Mouse (Mus musculus) liver, embryonic 14.5 days (tissue): Measurements from ENCODE around the gene Rnf151. TPM values are rescaled to one million over a fixed set of nuclear protein-coding genes. Genes with fewer than 3 reads are reported as not detected.

Experiments used
- ATAC-seq: fragments of 200-750 bp; cut with Nextera tagmentation; 2 replicates; pipeline ENCODE4 v1.8.0; 2017; ENCODE audit warnings: moderate number of reproducible peaks, mild to moderate bottlenecking, moderate library complexity; ENCODE audit not compliant: insufficient read depth
- DNase-seq, 3 experiments: peaks; one replicate each; pipeline ENCODE4 v3.0.0-alpha.2; 2012 to 2013; ENCODE audit warnings: low read depth in 3 of 3, low spot score in 3 of 3
- H3K27ac ChIP-seq: fragments of 300-500 bp; sonication (generic); 2 replicates; pipeline ENCODE4 v1.5.1; 2014; ENCODE audit warnings: moderate library complexity, mild to moderate bottlenecking, control low read depth, inconsistent platforms
- H3K27me3 ChIP-seq: fragments of 300-500 bp; sonication (generic); 2 replicates; pipeline ENCODE4 v1.6.1; 2014; ENCODE audit warnings: mild to moderate bottlenecking, low read length, moderate library complexity; ENCODE audit not compliant: control insufficient read depth, insufficient read depth
- H3K36me3 ChIP-seq: fragments of 300-500 bp; sonication (generic); replicated peaks from 2 replicates; pipeline ENCODE4 v1.6.1; 2014; ENCODE audit warnings: low read depth; ENCODE audit not compliant: control insufficient read depth, insufficient read depth
- H3K4me1 ChIP-seq, 2 experiments: fragments of 200-500 bp in 1 of 2; fragments of 300-500 bp in 1 of 2; sonication (generic) in 1 of 2; replicated peaks; 2 replicates each; pipeline ENCODE4 v1.6.1; 2012 to 2014; ENCODE audit warnings: antibody characterized with exemption in 1 of 2, inconsistent platforms in 1 of 2, low read length in 1 of 2; ENCODE audit not compliant: control insufficient read depth in 2 of 2, insufficient read depth in 2 of 2
- H3K4me2 ChIP-seq: fragments of 300-500 bp; sonication (generic); 2 replicates; pipeline ENCODE4 v1.6.1; 2014; ENCODE audit warnings: low read depth, mild to moderate bottlenecking, control low read depth, moderate library complexity
- H3K4me3 ChIP-seq, 2 experiments: fragments of 200-500 bp in 1 of 2; fragments of 300-500 bp in 1 of 2; sonication (generic) in 1 of 2; 2 replicates each; pipeline ENCODE4 v1.5.1; 2012 to 2014; ENCODE audit warnings: low read depth in 2 of 2, low read length in 2 of 2, mild to moderate bottlenecking in 2 of 2, control low read depth in 1 of 2, inconsistent platforms in 1 of 2, moderate library complexity in 1 of 2; ENCODE audit not compliant: insufficient read depth in 1 of 2
- H3K9ac ChIP-seq: fragments of 300-500 bp; sonication (generic); replicated peaks from 2 replicates; pipeline ENCODE4 v1.6.1; 2014; ENCODE audit warnings: mild to moderate bottlenecking, control low read depth, moderate library complexity
- H3K9me3 ChIP-seq: fragments of 300-500 bp; sonication (generic); 2 replicates; pipeline ENCODE4 v1.6.1; 2016; ENCODE audit warnings: low read length, mixed read lengths; ENCODE audit not compliant: control insufficient read depth
- CTCF ChIP-seq: IDR thresholded peaks from 2 replicates; pipeline ENCODE4 v1.5.1; 2016; ENCODE audit warnings: antibody characterized with exemption, low read depth, control low read depth
- EP300 ChIP-seq: IDR thresholded peaks from 2 replicates; pipeline ENCODE4 v1.6.1; 2016; ENCODE audit warnings: antibody characterized with exemption, low read depth
- WGBS: fragments of 180-500 bp; shearing (Covaris S2); extraction: QIAGEN DNeasy Blood & Tissue Kit; methylation state at CpG from one replicate; pipeline ENCODE4 v1.1.7; 2014; ENCODE audit not compliant: insufficient replicate concordance; 5-methylcytosine and 5-hydroxymethylcytosine counted together
- polyA plus RNA-seq, 2 experiments: library from polyadenylated mRNA; depleted of rRNA in 1 of 2; stranded (reverse) in 1 of 2; unstranded in 1 of 2; fragments of >200 nt; fragmentation: Nextera tagmentation in 1 of 2; extraction: Ambion mirVana in 1 of 2; gene quantifications; 2 replicates each; pipeline versions ENCODE4 v1.2.1 to v1.2.3; 2012 to 2014

The Rnf151 gene
- polyA plus RNA-seq, 2 experiments, result 0.11 TPM; not detected in 1

GRCm38 (mm10) chr17:24695326-24696010 lies 22.4 kb downstream of the Rnf151 start:
- peak overlapping the region; percentile 80 for H3K4me2 ChIP-seq
- H3K9ac ChIP-seq, result peak overlapping the region; percentile 80
- ATAC-seq, result peak; percentile 19
- 6% methylated on average over 51 of the region's 51 CpGs for WGBS
- H3K27ac ChIP-seq, result peak overlapping the region; percentile 67
- TF ChIP-seq CTCF (no peak), EP300 (no peak)
- H3K27me3 ChIP-seq, result peaks cover 8% of the 10 kb centered on the region
- no peaks in the 10 kb centered on the region for H3K9me3 ChIP-seq
- peak overlapping the region; percentile 83 to 96 for H3K4me3 ChIP-seq
- no peak for DNase-seq
- H3K36me3 ChIP-seq, result peaks cover 3% of the 10 kb centered on the region
- peaks cover 6 to 8% of the 10 kb centered on the region in 2 experiments for H3K4me1 ChIP-seq

GRCm38 (mm10) chr17:24692385-24692784 lies 25.5 kb downstream of the Rnf151 start:
- no peak overlapping the region for H3K27ac ChIP-seq
- 50% methylated on average over 5 of the region's 5 CpGs for WGBS
- no peak overlapping the region for H3K4me2 ChIP-seq
- H3K9me3 ChIP-seq, result no peaks in the 10 kb centered on the region
- DNase-seq (no peak), ATAC-seq (no peak)
- no peak overlapping the region for H3K9ac ChIP-seq
- H3K27me3 ChIP-seq, result peaks cover 39% of the 10 kb centered on the region
- H3K4me3 ChIP-seq, result no peak overlapping the region
- H3K36me3 ChIP-seq, result peaks cover 3% of the 10 kb centered on the region
- H3K4me1 ChIP-seq, result peaks cover 6 to 14% of the 10 kb centered on the region in 2 experiments
- TF ChIP-seq EP300 (no peak), CTCF (no peak)

DNA sequence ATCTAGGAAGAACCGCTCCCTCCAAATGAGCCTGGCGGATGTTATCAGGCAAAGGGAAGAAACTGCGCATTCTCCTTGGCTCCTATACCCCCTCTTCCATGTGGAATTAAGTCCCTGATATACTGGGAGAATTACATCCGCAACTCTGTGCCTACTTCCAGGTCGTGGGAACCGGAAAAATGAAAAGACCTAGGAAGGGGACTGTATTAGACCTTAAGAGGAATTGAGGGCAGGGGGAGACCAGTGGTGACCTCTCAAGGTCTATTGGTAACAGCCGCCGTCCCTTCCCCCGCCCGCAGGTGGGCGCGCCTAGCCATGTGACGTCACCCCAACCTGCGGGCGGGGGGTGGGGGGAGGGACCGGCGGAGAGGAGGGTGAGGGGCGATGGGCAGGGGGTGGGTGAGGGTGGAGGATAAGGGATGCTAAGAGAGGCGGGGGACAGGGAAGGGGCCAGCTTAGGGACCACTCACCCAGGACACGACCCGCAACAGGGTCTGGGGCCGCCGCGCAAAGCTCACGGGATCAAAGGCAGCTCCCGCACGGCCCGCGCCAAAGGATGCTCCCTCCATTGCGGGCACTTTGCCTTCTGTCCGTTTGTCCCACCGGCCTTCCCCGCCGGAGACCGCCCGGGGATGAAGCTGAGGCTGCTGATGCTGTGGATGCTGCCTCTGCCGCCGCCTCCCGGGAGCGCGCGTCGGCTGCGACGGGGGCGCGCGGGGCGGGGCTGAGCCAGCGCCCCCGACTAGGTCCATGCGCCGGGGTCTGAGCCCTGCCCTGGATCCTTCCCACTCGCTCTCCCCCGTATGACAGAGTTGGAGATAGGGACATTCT lies 28.4 kb downstream of the Rnf151 start, which contains the start of gene Syngr3:
TSS of gene Syngr3 (minus strand) at position 705 of the 831 bp plus-strand sequence.
- H3K4me3 ChIP-seq, result peak within 1 kb of the TSS in 1 of 2 experiments; percentile 34; a peak in 2 of 4 replicates
- H3K36me3 ChIP-seq, result peaks cover 3% of the 10 kb centered on the region
- no peak within 1 kb of the TSS for H3K9ac ChIP-seq
- no peak for ATAC-seq
- no peak for DNase-seq
- whole genome bisulfite sequencing, result 2% methylated on average over 54 of the region's 55 CpGs
- H3K4me2 ChIP-seq, result peak within 1 kb of the TSS; percentile 38
- H3K27ac ChIP-seq, result no peak within 1 kb of the TSS
- no peak for TF ChIP-seq CTCF
- no peak for TF ChIP-seq EP300
- peaks cover 41% of the 10 kb centered on the region for H3K27me3 ChIP-seq
- peaks cover 3 to 10% of the 10 kb centered on the region in 2 experiments for H3K4me1 ChIP-seq
- H3K9me3 ChIP-seq, result no peaks in the 10 kb centered on the region

GRCm38 (mm10) chr17:24687599-24687998 lies 30.3 kb downstream of the Rnf151 start:
- DNase-seq, result no peak
- Histone ChIP-seq H3K9ac (no peak overlapping the region), H3K4me3 (peak overlapping the region; percentile 44 to 52), H3K4me1 (peaks cover 3 to 10% of the 10 kb centered on the region in 2 experiments), H3K4me2 (peak overlapping the region; percentile 61), H3K36me3 (no peaks in the 10 kb centered on the region; the same call in 1 of the 2 replicates), H3K27me3 (peaks cover 41% of the 10 kb centered on the region), H3K27ac (no peak overlapping the region), H3K9me3 (no peaks in the 10 kb centered on the region)
- no peak for ATAC-seq
- no peak for TF ChIP-seq EP300
- TF ChIP-seq CTCF, result no peak
- WGBS, result 19% methylated on average over 23 of the region's 23 CpGs

- DNase-seq (peak in 1 of 3 experiments; percentile 37), ATAC-seq (peak; percentile 67)
- Histone ChIP-seq H3K4me2 (peak overlapping the region; percentile 61), H3K9ac (no peak overlapping the region), H3K9me3 (no peaks in the 10 kb centered on the region), H3K4me3 (peak overlapping the region; percentile 44 to 52), H3K27ac (no peak overlapping the region), H3K27me3 (peaks cover 41% of the 10 kb centered on the region), H3K36me3 (no peaks in the 10 kb centered on the region), H3K4me1 (peaks cover 3 to 10% of the 10 kb centered on the region in 2 experiments)
- TF ChIP-seq CTCF, result no peak
- WGBS, result under 1% methylated on average over 25 of the region's 25 CpGs
These were observed 30.7 kb downstream of the Rnf151 start for GRCm38 (mm10) chr17:24687146-24687595.
